In the genomic region with DNA sequence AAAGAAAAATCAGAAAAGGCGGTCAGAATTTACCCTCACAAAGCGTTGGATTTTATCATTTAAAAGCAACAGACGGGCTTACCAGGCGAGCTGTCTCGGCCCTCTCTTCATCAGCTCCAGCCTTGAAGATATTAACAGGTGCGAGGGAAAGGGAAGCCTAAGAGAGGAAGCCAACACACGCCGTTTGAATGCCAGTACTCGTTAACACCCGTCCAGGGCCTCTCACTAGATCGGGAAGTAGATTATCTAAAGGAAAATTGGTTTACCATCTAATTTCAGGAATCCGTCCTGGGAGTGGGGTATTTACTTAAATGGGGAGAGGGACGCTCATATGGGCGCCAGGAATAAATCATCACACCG, we compare ENCODE assay signal across 8 mouse cellular contexts. TPM values are rescaled to one million over a fixed set of nuclear protein-coding genes. Genes with fewer than 3 reads are reported as not detected.
DNase-seq lines count a peak whose midpoint lies in the region; ATAC-seq and TF ChIP-seq lines count a peak whose summit lies in the region.

No protein-coding gene starts in this region.

- H3K4me3 ChIP-seq in kidney, adult 2 months (ENCODE audit: insufficient read depth, low read depth, low read length) = peak overlapping the region; percentile 92
- H3K4me3 ChIP-seq in cortical plate, adult 2 months (ENCODE audit: insufficient read depth, low read length) = peak overlapping the region; percentile 78
- peak overlapping the region; percentile 99 for H3K4me3 ChIP-seq in midbrain, embryonic 14.5 days (replicated peaks; ENCODE audit: low read depth, low read length)

- H3K9ac ChIP-seq in midbrain, embryonic 14.5 days (replicated peaks; ENCODE audit: low read length) = peak overlapping the region; percentile 70

- no peak for DNase-seq in kidney, adult 2 months
- DNase-seq in kidney, postnatal 25 days = no peak
- DNase-seq in midbrain, embryonic 14.5 days = peak; percentile 9
- DNase-seq in urinary bladder, adult 18-20 months (ENCODE audit: low spot score in 2 of 2) = no peak
- DNase-seq in cerebellum, postnatal 10 days = no peak
- no peak for DNase-seq in left cerebral cortex, adult 9 months (ENCODE audit: low spot score in 2 of 2)

- no peak for TF ChIP-seq POLR2A in kidney, adult 2 months (IDR thresholded peaks at IDR 0.05; ENCODE audit: low read depth, low read length)
- TF ChIP-seq POLR2A in cortical plate, adult 2 months (IDR thresholded peaks at IDR 0.05; ENCODE audit: extremely low read depth, insufficient read depth, low read length) = no peak

- peak overlapping the region; percentile 93 for H3K4me2 ChIP-seq in midbrain, embryonic 14.5 days (ENCODE audit: low read length)

- TF ChIP-seq CTCF in kidney, adult 2 months (conservative IDR thresholded peaks at IDR 0.05; ENCODE audit: insufficient read depth, insufficient read length, low read depth, low read length) = no peak
- no peak for TF ChIP-seq CTCF in cortical plate, adult 2 months (IDR thresholded peaks at IDR 0.05; ENCODE audit: extremely low read depth, insufficient read depth, low read length)

- 4% methylated on average over 15 of the region's 15 CpGs for WGBS in kidney, adult 2 months
- 7% methylated on average over 15 of the region's 15 CpGs for WGBS in midbrain, embryonic 14.5 days

- no peaks in the 10 kb centered on the region for H3K27me3 ChIP-seq in kidney, adult 2 months (replicated peaks; ENCODE audit: control insufficient read depth, insufficient read depth, low read length)
- no peaks in the 10 kb centered on the region for H3K27me3 ChIP-seq in midbrain, embryonic 14.5 days (ENCODE audit: control insufficient read depth, insufficient read depth, low read length)

- H3K27ac ChIP-seq in kidney, adult 2 months (ENCODE audit: insufficient read depth, low read depth, low read length) = no peak overlapping the region
- H3K27ac ChIP-seq in cortical plate, adult 2 months (ENCODE audit: insufficient read depth, low read length) = no peak overlapping the region
- H3K27ac ChIP-seq in midbrain, embryonic 14.5 days (replicated peaks; ENCODE audit: low read depth, low read length) = peak overlapping the region; percentile 84

- peak; percentile 1 for ATAC-seq in inflammation-experienced regulatory T-cells, adult 6 months
- no peak for ATAC-seq in midbrain, embryonic 14.5 days (ENCODE audit: low FRiP score, low TSS enrichment)

- H3K9me3 ChIP-seq in midbrain, embryonic 14.5 days (ENCODE audit: control insufficient read depth, low read length) = no peaks in the 10 kb centered on the region

- H3K36me3 ChIP-seq in kidney, adult 2 months (ENCODE audit: control insufficient read depth, insufficient read depth, low read length) = peaks cover 9% of the 10 kb centered on the region
- H3K36me3 ChIP-seq in midbrain, embryonic 14.5 days (ENCODE audit: control insufficient read depth, insufficient read depth, low read length) = peaks cover 42% of the 10 kb centered on the region

- H3K4me1 ChIP-seq in kidney, adult 2 months (ENCODE audit: control insufficient read depth, insufficient read depth, low read length) = peaks cover 3% of the 10 kb centered on the region; the same call in 1 of the 2 replicates
- peaks cover 2% of the 10 kb centered on the region; the same call in 1 of the 2 replicates for H3K4me1 ChIP-seq in cortical plate, adult 2 months (ENCODE audit: control insufficient read depth, insufficient read depth, low read length)
- 0 out of 2 replicates have a peak, but pooled peaks cover 4% of the 10 kb centered on the region for H3K4me1 ChIP-seq in midbrain, embryonic 14.5 days (ENCODE audit: control insufficient read depth, insufficient read depth, low read length)

RNA-seq across cellular contexts. Expression of gene Cct2, which starts 0.7 kb away (rescaled TPM):
- 67.1 and 84.6 TPM in 2 replicates for polyA plus RNA-seq in kidney, adult 2 months (2012; rRNA removed)
- polyA plus RNA-seq in cortical plate, adult 2 months (2012; rRNA removed) = 137 and 138 TPM in 2 replicates
- polyA plus RNA-seq in inflammation-experienced regulatory T-cells, adult 6 months (2017; shearing (Covaris generic)) = 100 to 1,000 TPM; 184 to 248 (median 228) TPM
- 255 and 277 TPM in 2 replicates for polyA plus RNA-seq in midbrain, embryonic 14.5 days (2014; fragmentation: Nextera tagmentation; extraction: Ambion mirVana)

RNA-seq across cellular contexts. Expression of gene Lrrc10, which starts 17.7 kb away (rescaled TPM):
- polyA plus RNA-seq in kidney, adult 2 months (2012; rRNA removed) = 0.13 TPM in 1 of 2 replicates, not detected in the other
- polyA plus RNA-seq in cortical plate, adult 2 months (2012; rRNA removed) = 0.19 and 0.32 TPM in 2 replicates
- not detected for polyA plus RNA-seq in inflammation-experienced regulatory T-cells, adult 6 months (2017; shearing (Covaris generic))
- polyA plus RNA-seq in midbrain, embryonic 14.5 days (2014; fragmentation: Nextera tagmentation; extraction: Ambion mirVana) = not detected in 2 replicates
